Mouse (Mus musculus) heart, adult 2 months (tissue): ENCODE results near the gene Bmpr1b.

ENCODE experiments used
- CTCF ChIP-seq: fragments of 200-600 bp; IDR thresholded peaks from 2 replicates; pipeline ENCODE4 v1.8.1; 2022; ENCODE audit warnings: antibody characterized with exemption, mild to moderate bottlenecking, moderate library complexity
- EP300 ChIP-seq: fragments of 200-500 bp; IDR thresholded peaks from 2 replicates; pipeline ENCODE4 v1.6.1; 2011; ENCODE audit warnings: low read depth, low read length, control low read depth; ENCODE audit not compliant: insufficient read depth

GRCm38 (mm10) chr3:142048493-142048892 is 120.7 kb downstream of the Bmpr1b start:
- no peak for TF ChIP-seq CTCF
- no peak for TF ChIP-seq EP300
